Mouse (Mus musculus) CD4-positive helper T cell, adult 2 months (primary cell): ENCODE data around the gene Lgr6.
"Not testable (repeated sequence)": the region's sequence is repeated elsewhere in the genome, so short reads cannot be mapped to it uniquely, and the experiment has no call there.

Source experiments
- DNase-seq: peaks from one replicate; pipeline ENCODE4 v3.0.0-alpha.2; 2012; ENCODE audit warnings: low read depth, missing footprints, low spot score

Gene Lgr6

DNA sequence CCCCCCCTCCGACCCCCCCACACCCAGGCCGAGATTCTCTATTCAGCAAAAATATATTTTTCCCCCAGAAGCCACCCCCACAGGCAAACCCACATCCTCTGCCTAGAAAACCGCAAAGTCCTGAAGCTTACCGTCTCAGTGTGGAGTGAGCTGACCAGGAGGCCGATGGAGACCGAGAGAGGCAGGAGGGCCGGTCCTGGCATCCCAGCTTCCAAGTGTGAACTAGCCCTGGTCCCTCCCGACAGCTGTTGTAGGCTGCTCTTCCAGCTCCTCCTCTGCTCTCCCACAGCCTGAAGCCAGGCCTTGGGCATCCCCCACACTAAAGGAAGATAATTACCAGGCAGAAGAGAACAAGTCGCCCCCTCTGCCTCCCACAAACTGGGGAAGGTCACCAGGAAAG is 23.9 kb upstream of the Lgr6 start:
- peak; percentile 59 for DNase-seq

DNA sequence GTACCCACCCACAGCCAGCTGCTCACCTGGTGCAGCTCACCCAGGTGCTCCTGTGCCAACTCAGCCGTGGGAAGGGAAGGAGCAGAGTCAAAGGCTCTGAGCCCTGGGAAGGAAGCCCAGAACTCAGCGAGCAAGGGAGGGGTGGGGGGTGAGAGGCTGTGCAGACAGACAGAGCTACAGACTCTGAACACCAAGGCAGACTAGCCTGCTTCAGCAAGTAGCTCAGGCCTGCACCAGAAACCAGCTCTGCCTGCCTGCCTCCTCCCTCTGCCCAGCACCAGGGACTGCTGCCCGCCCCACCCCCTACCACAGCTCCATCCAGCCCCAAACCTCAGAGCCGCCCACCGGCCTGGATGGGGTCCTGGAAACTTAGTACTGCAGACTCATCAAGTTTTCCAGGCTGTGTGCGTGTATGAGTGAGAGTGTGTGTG is 22.9 kb upstream of the Lgr6 start:
- DNase-seq = peak; percentile 80

- DNase-seq = no peak
Observed at GRCm38 (mm10) chr1:135126443-135127027, 21.5 kb upstream of the Lgr6 start.

- no peak for DNase-seq
Observed at GRCm38 (mm10) chr1:135125990-135126389, 20.9 kb upstream of the Lgr6 start.

DNA sequence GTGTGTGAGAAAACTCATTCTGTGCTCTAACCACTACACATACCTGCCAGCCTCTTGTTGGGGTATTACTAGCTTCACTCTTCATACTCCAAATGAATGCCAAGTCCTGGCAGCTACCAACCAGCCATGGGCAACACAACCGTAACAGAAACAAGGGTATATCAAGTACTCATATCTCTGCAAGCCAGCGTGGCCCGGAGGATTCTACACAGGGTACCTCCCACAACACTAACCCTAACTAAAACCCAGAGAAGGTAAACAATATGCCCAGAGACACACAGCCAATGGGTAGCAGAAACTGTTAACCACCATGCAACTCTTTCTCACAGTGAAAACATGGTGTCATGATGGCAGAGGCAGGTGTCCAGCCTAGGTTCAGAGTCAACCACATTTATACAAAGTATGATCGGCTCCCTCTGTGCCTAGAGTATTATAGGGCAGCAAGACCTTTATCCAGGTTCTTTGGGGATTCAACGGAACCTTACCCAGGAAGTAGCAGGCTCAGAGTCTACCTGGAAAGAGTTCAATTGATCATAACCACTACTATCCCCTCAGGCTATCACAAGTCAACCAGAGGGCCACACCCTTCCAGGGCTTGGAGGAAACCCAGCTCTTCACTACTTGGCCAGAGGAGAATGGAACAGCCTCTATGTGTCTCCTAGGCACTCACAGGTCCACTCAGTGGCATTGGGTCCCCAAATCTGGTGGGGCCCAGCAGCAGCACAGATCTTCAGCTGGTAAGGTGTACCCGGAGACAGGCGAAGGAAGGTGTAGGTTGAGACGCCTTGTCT is 19.7 kb upstream of the Lgr6 start:
- DNase-seq = no peak

- peak; percentile 82 for DNase-seq
Observed at GRCm38 (mm10) chr1:135112661-135113060, 7.6 kb upstream of the Lgr6 start.

DNA sequence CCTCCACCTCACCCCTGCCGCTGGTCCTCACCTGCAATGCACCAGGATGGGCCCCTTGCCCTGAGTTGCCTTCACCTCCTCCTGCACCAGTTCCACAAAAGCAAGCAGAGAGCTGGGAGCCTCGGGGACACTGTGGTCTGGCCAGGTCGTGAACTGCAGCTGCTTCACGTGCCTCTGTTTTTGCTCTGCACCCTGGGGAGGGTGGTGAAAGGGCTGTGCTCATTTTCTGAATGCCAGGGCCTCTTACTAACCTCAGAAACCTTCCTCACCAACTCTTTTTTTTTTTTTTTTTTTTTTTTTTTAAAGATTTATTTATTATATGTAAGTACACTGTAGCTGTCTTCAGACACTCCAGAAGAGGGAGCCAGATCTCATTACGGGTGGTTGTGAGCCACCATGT is 6.2 kb upstream of the Lgr6 start:
- not testable (repeated sequence) for DNase-seq

- peak; percentile 58 for DNase-seq
Observed at GRCm38 (mm10) chr1:135110075-135110474, 5.0 kb upstream of the Lgr6 start.

GRCm38 (mm10) chr1:135108611-135109010 is 3.5 kb upstream of the Lgr6 start:
- no peak for DNase-seq

GRCm38 (mm10) chr1:135105951-135106350 is 875 bp upstream of the Lgr6 start:
- DNase-seq = peak; percentile 70

DNA sequence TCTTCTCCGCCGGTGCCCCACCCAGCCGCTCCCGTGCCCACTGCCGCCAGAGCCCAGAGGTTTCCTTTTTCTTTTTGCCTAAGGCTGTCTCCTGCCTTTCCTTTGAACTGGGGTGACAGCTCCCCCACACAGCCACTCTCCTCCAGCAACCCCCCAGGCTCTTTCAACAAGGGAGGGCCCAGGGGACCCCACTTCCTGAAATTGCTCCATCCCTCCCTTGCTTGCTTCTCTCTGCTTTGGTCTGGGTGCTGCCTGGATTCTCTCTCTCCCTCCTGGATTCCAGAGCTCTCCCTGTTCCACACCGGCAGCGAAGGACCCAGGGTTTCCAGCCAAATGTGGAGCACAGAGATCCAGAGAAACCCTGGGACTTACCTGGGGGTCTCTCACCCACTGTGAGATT is 4.7 kb downstream of the Lgr6 start:
- no peak for DNase-seq

GRCm38 (mm10) chr1:135098441-135098840 is 6.6 kb downstream of the Lgr6 start:
- DNase-seq = no peak

- DNase-seq = no peak
Observed at GRCm38 (mm10) chr1:135097441-135097840, 7.6 kb downstream of the Lgr6 start.

DNA sequence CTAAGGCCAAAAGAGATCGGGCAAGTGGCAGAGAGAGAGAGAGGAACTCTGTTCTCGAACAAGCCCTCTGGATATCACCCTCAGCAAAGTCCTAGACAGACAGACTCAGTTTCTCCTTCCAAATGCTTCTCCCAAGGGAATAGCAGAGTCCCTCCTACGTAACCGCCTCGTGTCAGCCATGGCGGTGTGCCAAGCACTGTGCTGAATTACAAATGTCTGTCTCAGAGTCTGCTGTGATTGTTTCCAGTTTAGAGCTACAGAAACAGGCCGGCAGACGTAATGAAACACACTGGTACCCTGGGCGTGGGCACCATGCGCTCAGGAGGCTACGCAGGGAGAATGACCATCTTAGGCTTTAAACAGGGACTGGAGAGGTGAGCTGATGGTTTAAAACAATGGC is 8.8 kb downstream of the Lgr6 start:
- no peak for DNase-seq

DNA sequence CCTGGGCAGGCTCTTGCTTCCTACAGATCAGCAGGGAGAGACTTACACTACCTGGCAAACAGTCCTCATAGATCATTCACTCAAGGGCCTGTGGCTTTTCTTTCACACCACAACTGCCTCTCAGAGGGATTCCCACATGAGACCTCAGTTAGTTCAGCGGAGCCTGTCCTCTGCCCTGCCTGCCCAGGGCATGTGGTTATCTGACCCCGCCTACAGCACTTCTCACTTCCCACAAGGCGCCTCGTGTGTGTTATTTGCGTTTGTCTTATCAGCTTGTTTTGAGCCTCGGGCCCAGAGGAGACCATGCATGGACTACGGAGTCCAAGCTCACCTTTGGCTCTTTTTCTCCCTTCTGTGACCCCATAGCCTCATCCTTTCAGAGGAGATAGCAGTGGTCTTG is 9.9 kb downstream of the Lgr6 start:
- DNase-seq = no peak

GRCm38 (mm10) chr1:135094723-135095122 is 10.4 kb downstream of the Lgr6 start:
- no peak for DNase-seq

DNA sequence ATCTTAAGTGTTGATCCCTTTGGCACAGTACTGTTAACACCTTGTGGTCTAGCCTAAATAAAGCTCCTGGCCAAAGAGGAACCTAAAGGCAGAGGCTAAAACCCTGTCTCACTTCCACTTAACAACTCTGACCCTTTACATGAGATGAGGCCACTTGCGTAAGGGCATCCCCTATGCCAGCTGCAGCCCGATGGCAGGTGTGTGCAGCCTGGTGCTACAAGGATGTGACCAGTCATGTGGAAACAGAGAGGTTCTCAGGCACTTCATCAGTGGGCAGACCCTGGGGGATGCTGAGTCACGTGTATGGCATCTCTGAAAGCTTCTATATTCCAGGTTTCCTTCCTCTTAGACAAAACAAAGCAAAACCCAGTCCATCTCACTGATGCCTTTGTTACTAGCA is 14.2 kb downstream of the Lgr6 start:
- no peak for DNase-seq

DNA sequence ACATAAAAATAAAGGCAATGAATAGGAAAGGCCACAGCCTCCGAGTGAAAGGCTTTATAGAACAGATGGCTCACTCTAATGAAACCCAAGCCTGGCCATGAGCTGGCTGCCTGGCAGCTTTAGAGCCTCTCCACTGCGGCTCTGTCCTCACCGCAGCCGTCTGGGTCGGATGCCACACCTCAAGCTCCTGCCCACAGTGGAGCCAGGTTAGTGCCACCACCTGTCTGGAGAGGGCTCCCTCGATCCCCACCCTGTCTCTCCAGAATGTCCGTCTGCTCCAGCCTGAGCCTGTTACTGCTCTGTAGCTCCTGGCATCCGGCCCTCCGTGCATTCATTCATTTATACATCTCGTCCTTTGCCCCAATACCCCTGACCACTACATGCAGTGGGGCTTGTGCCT is 15.4 kb downstream of the Lgr6 start:
- DNase-seq = no peak

DNA sequence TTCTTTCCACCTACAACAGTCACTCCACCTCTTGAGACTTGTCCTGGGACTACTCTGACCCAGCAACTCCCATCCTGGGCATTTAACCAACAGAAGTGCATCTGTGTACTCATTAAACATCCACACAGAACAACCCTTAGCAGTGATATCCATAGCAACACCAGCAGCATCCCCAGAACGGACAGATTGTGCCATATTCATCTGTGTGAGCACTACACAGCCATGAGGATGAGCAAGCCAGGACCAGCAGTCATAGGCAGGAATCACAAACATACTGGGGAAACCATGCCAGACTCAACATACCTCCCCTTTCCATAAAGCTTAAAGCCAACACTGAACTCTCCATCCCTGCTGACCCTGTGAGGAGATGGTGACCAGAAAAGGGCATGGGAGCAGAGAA is 17.7 kb downstream of the Lgr6 start:
- DNase-seq = no peak

GRCm38 (mm10) chr1:135086015-135086414 is 19.1 kb downstream of the Lgr6 start:
- no peak for DNase-seq

DNA sequence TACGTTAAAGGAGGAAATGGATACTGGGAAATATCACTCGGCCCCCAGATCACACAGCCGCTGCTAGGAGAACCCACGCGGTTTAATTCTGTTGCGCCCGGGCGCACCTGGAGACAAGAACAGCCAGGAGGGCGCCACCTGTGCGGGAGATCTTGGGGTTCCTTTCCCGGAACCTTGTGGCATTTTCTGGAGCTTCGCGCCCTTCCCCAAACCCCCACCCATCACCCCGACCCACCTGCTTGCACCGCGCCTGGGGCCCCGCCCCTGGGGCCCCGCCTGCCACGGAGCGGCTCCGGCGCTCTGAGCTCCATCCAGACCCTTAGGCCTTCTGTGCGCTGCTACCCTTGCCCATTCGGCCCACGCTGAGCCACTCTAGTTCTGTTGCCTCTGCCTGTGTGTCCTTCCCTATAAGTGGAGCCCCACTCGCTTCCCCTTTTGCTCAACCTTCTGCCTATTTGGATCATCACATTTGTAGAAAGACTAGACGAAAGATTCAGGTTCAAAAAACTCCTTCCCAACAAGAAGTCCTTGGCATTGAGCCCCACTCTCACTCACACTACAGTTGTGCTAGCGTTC is 19.7 kb downstream of the Lgr6 start:
- no peak for DNase-seq

- no peak for DNase-seq
Observed at GRCm38 (mm10) chr1:135083465-135083864, 21.6 kb downstream of the Lgr6 start.

DNA sequence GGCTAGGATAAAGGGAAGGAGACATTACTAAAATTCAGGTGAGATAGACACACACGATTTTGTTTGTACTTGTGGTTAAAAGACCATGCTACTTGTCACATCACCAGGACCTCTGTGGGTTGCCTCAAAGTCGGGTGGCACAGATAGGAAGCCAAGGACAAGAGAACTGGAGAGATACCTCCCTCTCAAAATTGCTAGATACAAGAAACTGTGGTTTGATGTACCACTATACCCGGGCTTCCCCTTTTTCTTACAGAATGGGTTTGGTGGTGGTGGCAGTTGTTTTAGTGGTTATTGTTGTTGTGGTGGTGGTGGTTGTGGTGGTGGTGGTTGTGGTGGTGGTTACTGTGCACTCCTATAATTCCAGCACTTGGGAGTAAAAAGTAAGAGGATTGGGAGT is 22.8 kb downstream of the Lgr6 start:
- DNase-seq = no peak
